Mouse (Mus musculus): ENCODE measurements at regions not wholly inside any gene's neighbourhood (a gene's known extent, or its start where the extent isn't known, plus 50 kb on each side); places are given as distances from the start of the nearest gene placed in this dataset.

GRCm38 (mm10) chr8:79505381-79505780 is 106.1 kb upstream of the Smad1 start:
- WGBS = 86% methylated on average over 5 of the region's 5 CpGs
- H3K4me3 ChIP-seq (ENCODE audit: control insufficient read depth, insufficient read depth, low read length) = no peak overlapping the region
- H3K36me3 ChIP-seq (ENCODE audit: control insufficient read depth, insufficient read depth, low read length) = no peaks in the 10 kb centered on the region
- TF ChIP-seq CTCF (IDR thresholded peaks at IDR 0.05; ENCODE audit: borderline replicate concordance, control insufficient read depth, extremely low read depth, insufficient read depth, low read length, poor library complexity) (no peak), POLR2A (IDR thresholded peaks at IDR 0.05; ENCODE audit: control insufficient read depth, extremely low read depth, insufficient read depth, low read length, poor library complexity) (no peak)
- no peaks in the 10 kb centered on the region for H3K4me1 ChIP-seq (replicated peaks; ENCODE audit: control insufficient read depth, insufficient read depth, low read length)
- H3K27me3 ChIP-seq (ENCODE audit: control insufficient read depth, insufficient read depth, low read length) = no peaks in the 10 kb centered on the region
- no peak overlapping the region for H3K27ac ChIP-seq (ENCODE audit: control insufficient read depth, insufficient read depth, low read length)
- no peak for DNase-seq

DNA sequence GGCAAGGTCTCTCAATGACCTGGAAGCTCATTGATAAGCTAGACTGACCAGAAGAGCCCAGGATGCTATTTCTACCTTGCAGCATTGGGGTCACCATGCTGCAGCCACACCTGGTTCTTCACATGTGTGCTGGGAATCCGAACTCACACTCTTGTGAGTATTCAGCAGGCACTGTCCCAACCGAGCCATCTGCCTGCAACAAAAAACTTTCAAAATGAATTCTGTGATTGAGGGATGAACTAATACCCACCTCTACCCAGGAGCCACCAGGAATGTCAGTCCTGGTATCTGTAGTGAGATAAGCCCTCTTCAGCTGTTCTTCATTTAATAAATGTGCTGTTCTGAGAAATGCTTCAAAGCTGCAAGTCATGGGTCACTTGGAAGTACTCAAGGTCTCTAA is 104.6 kb upstream of the Smad1 start:
- WGBS = 96% methylated on average over 2 of the region's 2 CpGs
- H3K4me1 ChIP-seq (replicated peaks; ENCODE audit: control insufficient read depth, insufficient read depth, low read length) = no peaks in the 10 kb centered on the region
- H3K27me3 ChIP-seq (ENCODE audit: control insufficient read depth, insufficient read depth, low read length) = no peaks in the 10 kb centered on the region
- DNase-seq = no peak
- no peak overlapping the region for H3K4me3 ChIP-seq (ENCODE audit: control insufficient read depth, insufficient read depth, low read length)
- H3K36me3 ChIP-seq (ENCODE audit: control insufficient read depth, insufficient read depth, low read length) = no peaks in the 10 kb centered on the region
- no peak overlapping the region for H3K27ac ChIP-seq (ENCODE audit: control insufficient read depth, insufficient read depth, low read length)
- TF ChIP-seq POLR2A (IDR thresholded peaks at IDR 0.05; ENCODE audit: control insufficient read depth, extremely low read depth, insufficient read depth, low read length, poor library complexity) (no peak), CTCF (IDR thresholded peaks at IDR 0.05; ENCODE audit: borderline replicate concordance, control insufficient read depth, extremely low read depth, insufficient read depth, low read length, poor library complexity) (no peak)

GRCm38 (mm10) chr8:79502062-79502461 is 102.7 kb upstream of the Smad1 start:
- H3K27ac ChIP-seq (ENCODE audit: control insufficient read depth, insufficient read depth, low read length) = no peak overlapping the region
- H3K36me3 ChIP-seq (ENCODE audit: control insufficient read depth, insufficient read depth, low read length) = no peaks in the 10 kb centered on the region
- no peak for DNase-seq

GRCm38 (mm10) chr8:79501238-79501637 is 101.9 kb upstream of the Smad1 start:
- no peak for DNase-seq
- H3K27ac ChIP-seq (ENCODE audit: control insufficient read depth, insufficient read depth, low read length) = no peak overlapping the region
- no peak overlapping the region for H3K4me3 ChIP-seq (ENCODE audit: control insufficient read depth, insufficient read depth, low read length)
- 93% methylated on average over 11 of the region's 11 CpGs for WGBS
- H3K36me3 ChIP-seq (ENCODE audit: control insufficient read depth, insufficient read depth, low read length) = no peaks in the 10 kb centered on the region
- no peaks in the 10 kb centered on the region for H3K27me3 ChIP-seq (ENCODE audit: control insufficient read depth, insufficient read depth, low read length)
- no peaks in the 10 kb centered on the region for H3K4me1 ChIP-seq (replicated peaks; ENCODE audit: control insufficient read depth, insufficient read depth, low read length)
- TF ChIP-seq POLR2A (IDR thresholded peaks at IDR 0.05; ENCODE audit: control insufficient read depth, extremely low read depth, insufficient read depth, low read length, poor library complexity) = no peak
- no peak for TF ChIP-seq CTCF (IDR thresholded peaks at IDR 0.05; ENCODE audit: borderline replicate concordance, control insufficient read depth, extremely low read depth, insufficient read depth, low read length, poor library complexity)

More at GRCm38 (mm10) chr8:79502062-79502461, 102.7 kb upstream of the Smad1 start:
- Histone ChIP-seq H3K27me3 (ENCODE audit: control insufficient read depth, insufficient read depth, low read length) (no peaks in the 10 kb centered on the region), H3K4me1 (replicated peaks; ENCODE audit: control insufficient read depth, insufficient read depth, low read length) (no peaks in the 10 kb centered on the region), H3K4me3 (ENCODE audit: control insufficient read depth, insufficient read depth, low read length) (no peak overlapping the region)
- no peak for TF ChIP-seq POLR2A (IDR thresholded peaks at IDR 0.05; ENCODE audit: control insufficient read depth, extremely low read depth, insufficient read depth, low read length, poor library complexity)
- TF ChIP-seq CTCF (IDR thresholded peaks at IDR 0.05; ENCODE audit: borderline replicate concordance, control insufficient read depth, extremely low read depth, insufficient read depth, low read length, poor library complexity) = no peak
- 92% methylated on average over 4 of the region's 4 CpGs for WGBS

GRCm38 (mm10) chr8:79499258-79499657 is 99.9 kb upstream of the Smad1 start:
- no peaks in the 10 kb centered on the region for H3K27me3 ChIP-seq (ENCODE audit: control insufficient read depth, insufficient read depth, low read length)
- no peak for DNase-seq
- H3K36me3 ChIP-seq (ENCODE audit: control insufficient read depth, insufficient read depth, low read length) = no peaks in the 10 kb centered on the region
- H3K4me1 ChIP-seq (replicated peaks; ENCODE audit: control insufficient read depth, insufficient read depth, low read length) = no peaks in the 10 kb centered on the region
- H3K27ac ChIP-seq (ENCODE audit: control insufficient read depth, insufficient read depth, low read length) = no peak overlapping the region
- no peak for TF ChIP-seq CTCF (IDR thresholded peaks at IDR 0.05; ENCODE audit: borderline replicate concordance, control insufficient read depth, extremely low read depth, insufficient read depth, low read length, poor library complexity)
- no peak for TF ChIP-seq POLR2A (IDR thresholded peaks at IDR 0.05; ENCODE audit: control insufficient read depth, extremely low read depth, insufficient read depth, low read length, poor library complexity)
- WGBS = 96% methylated on average over 2 of the region's 2 CpGs
- H3K4me3 ChIP-seq (ENCODE audit: control insufficient read depth, insufficient read depth, low read length) = no peak overlapping the region

DNA sequence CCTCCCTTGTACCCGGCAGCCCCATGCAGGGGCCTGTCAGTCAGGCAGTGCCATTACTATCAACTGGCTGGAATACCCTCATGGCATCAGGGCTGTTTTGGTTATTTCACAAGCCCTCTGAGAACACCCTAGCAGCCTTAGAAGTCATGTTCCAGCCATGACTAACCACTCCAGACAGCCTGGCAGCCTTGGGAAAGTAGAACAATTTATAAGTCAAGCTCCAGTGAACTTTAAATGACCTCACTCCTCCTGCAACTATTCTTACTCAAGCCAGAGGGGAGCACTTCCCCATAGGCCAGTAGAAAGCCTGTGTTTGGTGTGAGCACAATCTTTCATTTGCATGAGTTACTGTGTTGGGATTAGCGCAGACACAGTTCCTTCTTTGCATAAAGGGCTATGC is 99.3 kb upstream of the Smad1 start:
- DNase-seq = no peak
- TF ChIP-seq POLR2A (IDR thresholded peaks at IDR 0.05; ENCODE audit: control insufficient read depth, extremely low read depth, insufficient read depth, low read length, poor library complexity) (no peak), CTCF (IDR thresholded peaks at IDR 0.05; ENCODE audit: borderline replicate concordance, control insufficient read depth, extremely low read depth, insufficient read depth, low read length, poor library complexity) (no peak)
- Histone ChIP-seq H3K4me1 (replicated peaks; ENCODE audit: control insufficient read depth, insufficient read depth, low read length) (no peaks in the 10 kb centered on the region), H3K27ac (ENCODE audit: control insufficient read depth, insufficient read depth, low read length) (no peak overlapping the region), H3K4me3 (ENCODE audit: control insufficient read depth, insufficient read depth, low read length) (no peak overlapping the region), H3K27me3 (ENCODE audit: control insufficient read depth, insufficient read depth, low read length) (no peaks in the 10 kb centered on the region), H3K36me3 (ENCODE audit: control insufficient read depth, insufficient read depth, low read length) (no peaks in the 10 kb centered on the region)
- WGBS = 79% methylated on average over 2 of the region's 2 CpGs

GRCm38 (mm10) chr8:79491156-79491698 is 91.9 kb upstream of the Smad1 start:
- 76% methylated on average over 10 of the region's 10 CpGs for WGBS
- H3K27ac ChIP-seq (ENCODE audit: control insufficient read depth, insufficient read depth, low read length) = no peak overlapping the region
- no peaks in the 10 kb centered on the region for H3K4me1 ChIP-seq (replicated peaks; ENCODE audit: control insufficient read depth, insufficient read depth, low read length)
- no peak overlapping the region for H3K4me3 ChIP-seq (ENCODE audit: control insufficient read depth, insufficient read depth, low read length)
- no peaks in the 10 kb centered on the region for H3K36me3 ChIP-seq (ENCODE audit: control insufficient read depth, insufficient read depth, low read length)
- DNase-seq = no peak
- TF ChIP-seq POLR2A (IDR thresholded peaks at IDR 0.05; ENCODE audit: control insufficient read depth, extremely low read depth, insufficient read depth, low read length, poor library complexity) (no peak), CTCF (IDR thresholded peaks at IDR 0.05; ENCODE audit: borderline replicate concordance, control insufficient read depth, extremely low read depth, insufficient read depth, low read length, poor library complexity) (no peak)
- no peaks in the 10 kb centered on the region for H3K27me3 ChIP-seq (ENCODE audit: control insufficient read depth, insufficient read depth, low read length)

Measured in thymus, adult 2 months (tissue).